ENCODE assay signal across 12 mouse cellular contexts in genomic region chr19:9033412-9034340, GRCm38 (mm10). TPM values are rescaled to one million over a fixed set of nuclear protein-coding genes. Genes with fewer than 3 reads are reported as not detected.
DNase-seq lines count a peak whose midpoint lies in the region; ATAC-seq and TF ChIP-seq lines count a peak whose summit lies in the region.
"Had no signal": no experiment of that assay in that cellular context is flagged by ENCODE, and none has a peak within 500 bp of the region (broad histone marks: within the 10 kb centered on the region; RNA-seq: fewer than 3 reads in every experiment).

No protein-coding gene starts in this region.

- ATAC-seq in embryonic facial prominence, embryonic 14.5 days (ENCODE audit: low read depth): peak; percentile 89
- peak; percentile 75 for ATAC-seq in liver, postnatal 0 days
- ATAC-seq in frontal cortex, adult (ENCODE audit: low TSS enrichment): no peak

- no peaks in the 10 kb centered on the region for H3K9me3 ChIP-seq in embryonic facial prominence, embryonic 14.5 days (ENCODE audit: control insufficient read depth, low read length)
- H3K9me3 ChIP-seq in liver, postnatal 0 days (ENCODE audit: low read length): no peaks in the 10 kb centered on the region

- intact Hi-C loops in gastrocnemius, adult 2 months (cut with DNase I): no loop called here
- intact Hi-C loops in gastrocnemius, postnatal 14 days (cut with DNase I; ENCODE audit: low total_unique reads): no loop called here

- H3K27me3 ChIP-seq in embryonic facial prominence, embryonic 14.5 days (replicated peaks; ENCODE audit: control insufficient read depth, insufficient read depth, low read length): no peaks in the 10 kb centered on the region
- H3K27me3 ChIP-seq in liver, postnatal 0 days (ENCODE audit: insufficient read depth, low read length): no peaks in the 10 kb centered on the region
- H3K27me3 ChIP-seq: CH12.LX had no signal

- no peak for TF ChIP-seq CTCF in gastrocnemius, adult 2 months (IDR thresholded peaks at IDR 0.05)
- TF ChIP-seq CTCF in liver, postnatal 0 days (IDR thresholded peaks at IDR 0.05; ENCODE audit: low read depth): no peak

- no peak overlapping the region for H3K9ac ChIP-seq in embryonic facial prominence, embryonic 14.5 days (ENCODE audit: low read depth, low read length)
- H3K9ac ChIP-seq in liver, postnatal 0 days (replicated peaks): no peak overlapping the region

- no peaks in the 10 kb centered on the region for H3K36me3 ChIP-seq in embryonic facial prominence, embryonic 14.5 days (ENCODE audit: control insufficient read depth, insufficient read depth, low read length)
- no peaks in the 10 kb centered on the region for H3K36me3 ChIP-seq in liver, postnatal 0 days (replicated peaks; ENCODE audit: insufficient read depth, low read length)

- peak overlapping the region; percentile 81 for H3K27ac ChIP-seq in gastrocnemius, adult 2 months
- peak overlapping the region; percentile 12; the same call in 1 of the 2 replicates for H3K27ac ChIP-seq in embryonic facial prominence, embryonic 14.5 days (replicated peaks; ENCODE audit: low read depth, low read length)
- H3K27ac ChIP-seq in liver, postnatal 0 days (ENCODE audit: low read depth): no peak overlapping the region

- H3K4me2 ChIP-seq in embryonic facial prominence, embryonic 14.5 days (ENCODE audit: low read depth, low read length): no peak overlapping the region
- no peak overlapping the region for H3K4me2 ChIP-seq in liver, postnatal 0 days (ENCODE audit: low read depth, low read length)

- H3K4me3 ChIP-seq in gastrocnemius, adult 2 months: no peak overlapping the region
- H3K4me3 ChIP-seq in embryonic facial prominence, embryonic 14.5 days (ENCODE audit: low read depth, low read length): no peak overlapping the region
- H3K4me3 ChIP-seq in liver, postnatal 0 days (ENCODE audit: low read depth, low read length): no peak overlapping the region

- peak; percentile 34 for DNase-seq in gastrocnemius, adult 2 months
- no peak for DNase-seq in gastrocnemius, postnatal 14 days
- peak; percentile 64 for DNase-seq in 3T3-L1 (ENCODE audit: low read depth, low spot score)
- DNase-seq in embryonic facial prominence, embryonic 14.5 days (ENCODE audit: low spot score): peak; percentile 86
- DNase-seq in liver, postnatal 0 days: no peak
- DNase-seq in T-cell, adult 2 months (ENCODE audit: low spot score): no peak
- DNase-seq in spleen, adult 18-20 months: no peak
- DNase-seq: cerebellum, adult 8-10 months had no signal

- H3K4me1 ChIP-seq in embryonic facial prominence, embryonic 14.5 days (ENCODE audit: control insufficient read depth, insufficient read depth, low read length): peaks cover 22% of the 10 kb centered on the region
- H3K4me1 ChIP-seq in liver, postnatal 0 days (ENCODE audit: insufficient read depth): peaks cover 6% of the 10 kb centered on the region; the same call in 1 of the 2 replicates

- peak; percentile 87 for TF ChIP-seq EP300 in liver, postnatal 0 days (IDR thresholded peaks at IDR 0.05; ENCODE audit: low read depth)

- WGBS in embryonic facial prominence, embryonic 14.5 days: 54% methylated on average over 9 of the region's 9 CpGs
- WGBS in liver, postnatal 0 days (ENCODE audit: insufficient replicate concordance): 49% methylated on average over 9 of the region's 9 CpGs

RNA-seq across cellular contexts. Expression of gene Ahnak, which starts 44.6 kb away (rescaled TPM):
- 100 to 1,000 TPM; 212 to 217 TPM for total RNA-seq in gastrocnemius, adult 2 months (2021)
- total RNA-seq in gastrocnemius, postnatal 14 days (2021): 100 to 1,000 TPM; 194 to 197 TPM
- polyA plus RNA-seq in embryonic facial prominence, embryonic 14.5 days (2014; fragmentation: Nextera tagmentation; extraction: Ambion mirVana): 44.8 and 57.6 TPM in 2 replicates
- 3.5 and 4.0 TPM in 2 replicates for polyA plus RNA-seq in liver, postnatal 0 days (2015; fragmentation: Nextera tagmentation; extraction: Ambion mirVana)

RNA-seq across cellular contexts. Expression of gene Scgb1a1, which starts 54.1 kb away (rescaled TPM):
- not detected for total RNA-seq in gastrocnemius, adult 2 months (2021)
- total RNA-seq in gastrocnemius, postnatal 14 days (2021): not detected
- polyA plus RNA-seq in embryonic facial prominence, embryonic 14.5 days (2014; fragmentation: Nextera tagmentation; extraction: Ambion mirVana): not detected in 2 replicates
- 0.85 and 3.7 TPM in 2 replicates for polyA plus RNA-seq in liver, postnatal 0 days (2015; fragmentation: Nextera tagmentation; extraction: Ambion mirVana)
- total RNA-seq: CH12.LX; left cerebral cortex, postnatal 25 days had no signal
- polyA plus RNA-seq: heart, embryonic 14.5 days had no signal

Comparison
In these comparisons a context has a peak if more than half of its experiments do, and no peak if none do; other contexts are left out.
1. DNase-seq: peak in gastrocnemius, adult 2 months (single experiment), 3T3-L1 (single experiment) and embryonic facial prominence, embryonic 14.5 days (single experiment); none in gastrocnemius, postnatal 14 days (single experiment), liver, postnatal 0 days (single experiment), T-cell, adult 2 months (single experiment) and spleen, adult 18-20 months (0 of 2).